Mouse (Mus musculus) spleen, adult 2 months (tissue): ENCODE measurements around the gene Bod1l.

ENCODE experiments used
- CTCF ChIP-seq: fragments of 200-500 bp; IDR thresholded peaks from 2 replicates; pipeline ENCODE4 v1.5.1; 2011; ENCODE audit warnings: mild to moderate bottlenecking, inconsistent platforms; ENCODE audit not compliant: insufficient read depth, insufficient read length, insufficient replicate concordance; ENCODE audit errors: extremely low read depth
- POLR2A ChIP-seq: fragments of 200-500 bp; IDR thresholded peaks from 2 replicates; pipeline ENCODE4 v1.6.1; 2011; ENCODE audit warnings: low read depth, low read length, inconsistent platforms

DNA sequence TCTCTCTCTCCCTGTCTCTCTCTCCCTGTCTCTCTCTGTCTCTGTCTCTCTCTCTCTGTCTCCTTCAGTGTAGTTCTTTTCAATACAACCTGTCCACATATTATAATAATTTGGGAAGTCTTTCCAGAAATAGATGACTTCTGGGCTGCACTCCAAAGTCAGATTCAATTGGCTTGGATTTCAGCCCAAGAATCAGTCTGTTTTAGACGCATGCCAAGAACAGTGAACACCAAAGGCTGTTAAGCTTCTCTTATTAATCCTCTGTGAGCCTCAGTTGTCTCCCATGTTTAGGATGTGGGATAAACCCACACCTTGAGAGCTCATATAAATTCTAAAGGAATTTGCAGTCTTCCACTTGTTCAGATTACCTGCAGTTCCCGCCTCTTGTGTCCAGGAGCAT, 27.0 kb upstream of the Bod1l start:
- TF ChIP-seq POLR2A (no peak), CTCF (no peak)
